Mouse (Mus musculus) T-cell, adult 2 months (primary cell): ENCODE measurements around the gene Wdr13.
"Not testable (repeated sequence)": the region's sequence is repeated elsewhere in the genome, so short reads cannot be mapped to it uniquely, and the experiment has no call there.

Source experiments
- DNase-seq: peaks from one replicate; pipeline ENCODE4 v3.0.0; 2022; ENCODE audit warnings: low spot score

Gene Wdr13

DNA sequence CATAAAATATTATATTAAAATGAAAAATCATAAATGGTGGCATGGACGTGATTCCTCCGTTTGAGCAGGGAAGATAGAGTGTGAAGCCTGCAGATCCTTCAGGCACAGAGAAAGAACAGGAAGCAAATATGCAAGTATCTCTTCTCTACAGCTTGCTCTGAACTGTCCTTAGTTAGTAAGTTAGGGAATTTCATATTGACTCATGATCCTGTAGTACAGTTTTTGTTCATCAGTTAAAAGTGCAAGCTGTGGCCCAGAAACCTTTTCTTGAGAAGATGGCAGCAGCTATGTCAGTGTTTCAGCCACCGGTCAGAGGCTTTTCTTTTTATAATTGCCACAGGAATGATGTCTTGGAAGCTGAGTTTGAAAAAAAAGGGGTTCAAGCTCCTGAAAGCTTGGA, 27.7 kb downstream of the Wdr13 start:
- no peak for DNase-seq

DNA sequence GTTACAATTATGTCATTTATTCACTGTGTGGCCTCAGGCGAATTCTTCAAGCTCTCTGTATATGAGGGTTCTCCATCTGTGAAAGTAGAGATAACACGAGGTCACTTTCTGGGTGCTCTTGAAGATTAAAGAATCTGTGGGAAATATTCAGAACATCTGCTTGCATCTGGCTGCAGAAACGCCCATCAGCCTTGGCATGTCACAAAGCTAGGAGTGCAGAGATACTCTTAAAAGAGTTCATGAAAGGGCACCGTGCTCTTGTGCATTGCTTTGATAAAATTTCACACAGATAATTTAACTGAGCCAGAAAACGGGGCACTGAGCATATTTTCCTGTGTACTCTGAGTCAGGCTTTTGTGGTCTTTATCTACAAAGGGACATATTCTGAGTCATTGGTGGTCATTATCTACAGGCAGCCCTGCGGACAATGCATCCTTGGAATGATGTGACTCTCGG, 30.5 kb downstream of the Wdr13 start:
- DNase-seq, result no peak

DNA sequence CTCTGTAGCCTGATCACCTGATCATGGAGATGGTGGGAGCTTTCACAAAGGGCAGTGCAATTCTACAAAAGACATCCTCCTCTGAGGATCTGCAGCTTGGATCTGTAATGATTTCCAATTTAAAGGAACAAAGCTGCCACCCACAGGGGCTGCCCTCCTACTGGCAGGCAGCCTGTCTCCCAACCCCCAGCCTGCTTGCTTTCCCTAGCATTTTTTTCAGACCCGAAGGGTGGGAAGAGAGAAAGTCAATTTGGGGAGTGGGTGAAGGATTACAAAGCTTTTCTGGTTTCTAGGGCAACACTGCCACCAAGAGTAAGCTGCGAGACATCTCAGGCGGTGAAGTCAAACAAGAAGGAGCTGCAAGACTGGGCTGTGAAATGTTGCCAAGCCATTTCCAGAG, 31.7 kb downstream of the Wdr13 start:
- DNase-seq, result no peak

DNA sequence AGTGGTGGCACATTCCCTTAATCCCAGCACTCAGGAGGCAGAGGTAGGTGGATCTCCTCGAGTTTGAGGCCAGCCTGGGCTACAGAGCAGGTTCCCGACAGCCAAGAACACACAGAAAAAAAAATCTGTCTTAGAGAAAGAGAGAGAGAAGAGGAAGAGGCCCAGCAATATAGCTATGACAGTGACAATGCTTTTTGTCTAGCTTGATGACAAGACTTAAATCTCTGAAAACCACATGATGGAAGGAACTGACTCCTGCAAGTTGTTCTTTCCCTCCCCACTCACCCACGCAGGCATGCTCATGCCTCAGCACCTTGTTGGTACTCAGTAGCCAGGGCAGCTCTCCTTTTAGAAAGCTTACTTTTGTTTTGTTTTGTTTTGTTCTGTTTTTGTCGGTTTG, 33.3 kb downstream of the Wdr13 start:
- no peak for DNase-seq

DNA sequence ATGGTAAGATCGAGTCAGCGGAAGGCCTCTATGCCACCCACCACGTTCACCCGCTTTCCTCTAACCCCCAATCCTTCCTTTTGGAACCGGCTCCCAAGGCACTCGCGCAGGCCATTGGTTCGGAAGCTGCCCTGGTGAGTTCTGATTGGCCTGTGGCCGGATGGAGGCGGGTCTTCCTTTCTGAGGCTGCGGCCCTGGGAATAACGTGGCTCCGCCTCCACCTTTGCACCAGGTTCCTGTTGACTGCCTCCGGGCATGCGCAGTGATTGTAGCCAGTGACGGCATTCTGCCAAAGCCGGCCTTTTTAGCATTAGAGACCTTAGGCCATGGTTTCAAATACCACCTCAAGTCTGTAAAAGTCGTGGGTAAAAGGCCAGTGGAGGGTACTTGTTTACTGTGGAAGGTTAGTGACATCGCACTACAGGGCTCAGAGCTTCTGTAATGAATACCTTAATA, 35.9 kb downstream of the Wdr13 start:
- DNase-seq, result peak; percentile 96

DNA sequence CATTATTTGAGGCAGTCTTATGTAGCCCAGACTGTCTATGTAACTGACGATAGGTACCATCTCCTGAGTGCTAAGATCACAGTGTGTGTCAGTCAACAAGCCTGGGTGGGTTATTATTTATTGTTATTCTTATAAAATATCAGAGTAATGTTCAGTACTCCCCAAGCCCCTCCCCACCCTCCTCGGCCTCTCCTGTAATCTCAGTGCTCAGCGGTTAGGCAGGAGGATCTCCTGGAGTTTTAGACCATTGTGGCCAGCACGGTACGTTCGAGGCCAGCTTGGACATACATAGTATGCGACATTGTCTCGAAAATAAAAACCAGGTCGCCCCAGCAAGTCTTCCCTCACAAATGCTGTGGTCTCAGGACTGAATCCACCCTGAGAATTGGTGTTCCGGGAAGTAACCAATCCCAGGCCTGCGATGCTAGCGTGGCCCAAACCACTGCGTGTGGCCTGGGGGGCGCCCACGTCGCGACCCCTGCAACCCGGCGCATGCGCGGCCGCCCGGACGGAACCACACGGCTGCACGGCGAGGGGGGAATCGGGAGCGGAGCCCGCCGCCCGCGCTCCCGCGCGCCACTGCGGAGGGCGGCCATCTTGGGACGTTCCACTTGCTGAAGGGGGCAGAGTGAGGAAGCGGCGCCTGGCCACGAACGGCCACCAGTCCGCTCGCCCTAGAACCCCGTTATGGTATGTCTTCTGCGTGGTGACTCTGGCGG, 36.5 kb downstream of the Wdr13 start:
- DNase-seq, result peak; percentile 88

DNA sequence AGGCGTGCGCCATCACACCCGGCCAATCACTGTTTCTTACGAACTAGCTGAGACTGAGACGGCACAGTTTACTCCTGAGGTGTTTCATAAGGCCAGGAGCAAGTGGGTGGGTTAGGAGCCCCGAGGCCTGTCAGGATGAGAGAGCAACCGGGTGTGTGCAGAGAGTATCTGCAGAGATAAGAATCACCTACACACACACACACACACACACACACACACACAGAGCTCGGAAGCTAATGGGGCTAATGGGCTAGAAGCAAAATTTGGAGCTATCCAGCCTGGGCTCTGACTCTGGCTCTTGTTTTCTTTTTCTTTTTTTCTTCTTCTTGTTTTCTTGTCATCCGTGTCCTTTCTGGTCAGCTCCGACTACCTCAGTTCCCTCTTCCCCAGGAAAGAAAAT, 37.1 kb downstream of the Wdr13 start:
- DNase-seq, result no peak

DNA sequence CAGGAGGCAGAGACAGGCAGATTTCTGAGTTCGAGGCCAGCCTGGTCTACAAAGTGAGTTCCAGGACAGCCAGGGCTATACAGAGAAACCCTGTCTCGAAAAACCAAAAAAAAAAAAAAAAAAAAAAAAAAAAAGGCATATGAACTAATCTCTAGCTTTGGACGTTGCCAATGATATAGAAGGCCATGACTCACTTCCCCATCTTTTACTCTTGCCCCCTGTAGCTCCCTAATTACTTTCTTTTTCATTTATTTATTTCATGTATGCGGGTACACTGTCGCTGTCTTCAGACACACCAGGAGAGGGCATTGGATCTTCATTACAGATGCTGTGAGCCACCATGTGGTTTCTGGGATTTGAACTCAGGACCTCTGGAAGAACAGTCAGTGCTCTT, 41.7 kb downstream of the Wdr13 start:
- not testable (repeated sequence) for DNase-seq

DNA sequence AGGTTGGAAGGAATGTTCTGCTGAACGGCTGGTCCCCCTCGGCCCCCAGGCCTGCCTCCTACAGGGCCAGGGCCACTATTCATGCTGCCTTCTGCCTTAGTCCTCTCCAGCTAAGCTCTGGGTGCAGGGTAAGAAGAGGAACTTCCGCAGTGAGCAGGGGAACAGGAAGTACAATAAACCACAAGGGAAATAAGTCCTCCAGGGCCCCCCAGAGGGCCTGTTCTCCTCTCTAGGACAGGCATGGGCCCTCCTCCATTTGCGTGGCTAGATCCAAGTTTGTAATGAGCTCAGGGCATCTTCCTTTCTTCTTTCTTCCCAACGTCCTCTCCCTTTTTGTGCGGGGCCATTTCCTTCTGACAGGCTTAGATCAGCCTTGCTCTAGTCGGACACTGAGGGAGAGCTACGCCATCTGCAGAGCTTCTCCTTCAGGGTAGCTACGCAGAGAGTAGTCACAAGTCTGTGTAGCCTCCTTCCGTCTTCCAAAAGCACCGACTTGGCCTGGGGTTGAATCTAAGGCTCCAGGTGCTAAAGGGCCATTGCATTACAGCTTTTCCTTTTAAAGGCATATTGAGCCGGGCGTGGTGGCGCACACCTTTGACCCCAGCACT, 42.2 kb downstream of the Wdr13 start, which contains the start of gene Was:
Gene Was, minus strand, starts transcription at position 153 of the 608 bp plus-strand sequence.
- peak; percentile 68 for DNase-seq

DNA sequence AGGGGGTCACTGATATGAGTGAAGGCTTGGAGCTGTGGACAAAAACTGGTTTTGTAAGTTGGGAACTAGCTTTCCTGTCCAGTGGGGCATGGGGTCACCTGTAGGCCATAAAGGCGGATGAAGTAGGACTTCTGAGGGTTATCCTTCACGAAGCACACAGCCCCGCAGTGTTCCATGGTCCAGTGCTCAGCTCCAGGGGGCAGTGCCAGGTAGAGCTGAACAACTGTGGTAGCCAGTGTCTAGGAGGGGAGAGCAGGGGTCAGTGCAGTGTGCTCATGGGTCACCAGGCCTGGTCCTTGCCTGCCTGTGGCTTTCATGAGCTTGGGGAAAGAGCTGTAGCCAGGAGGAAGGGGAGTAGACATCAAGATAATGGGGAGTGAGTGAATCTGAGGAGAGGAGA, 42.9 kb downstream of the Wdr13 start:
- no peak for DNase-seq

DNA sequence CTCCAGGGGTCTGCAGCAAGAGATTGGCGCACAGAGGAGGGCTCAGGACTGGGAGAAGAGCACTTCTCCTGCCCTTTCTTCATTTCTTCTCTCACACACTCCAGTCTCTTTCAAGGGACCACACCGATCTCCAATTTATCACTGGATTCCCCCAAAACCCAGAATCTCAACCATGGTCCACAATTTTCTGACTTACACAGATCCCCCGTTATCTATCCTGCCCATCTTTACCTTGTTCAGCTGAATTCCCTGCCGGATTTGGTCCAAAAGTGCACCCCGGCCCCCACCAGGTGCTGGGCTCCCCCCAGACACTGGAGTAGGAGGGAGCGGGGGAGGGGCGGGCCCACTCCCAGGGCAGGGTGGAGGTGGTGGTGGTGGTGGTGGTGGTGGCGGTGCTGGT, 47.1 kb downstream of the Wdr13 start:
- no peak for DNase-seq

DNA sequence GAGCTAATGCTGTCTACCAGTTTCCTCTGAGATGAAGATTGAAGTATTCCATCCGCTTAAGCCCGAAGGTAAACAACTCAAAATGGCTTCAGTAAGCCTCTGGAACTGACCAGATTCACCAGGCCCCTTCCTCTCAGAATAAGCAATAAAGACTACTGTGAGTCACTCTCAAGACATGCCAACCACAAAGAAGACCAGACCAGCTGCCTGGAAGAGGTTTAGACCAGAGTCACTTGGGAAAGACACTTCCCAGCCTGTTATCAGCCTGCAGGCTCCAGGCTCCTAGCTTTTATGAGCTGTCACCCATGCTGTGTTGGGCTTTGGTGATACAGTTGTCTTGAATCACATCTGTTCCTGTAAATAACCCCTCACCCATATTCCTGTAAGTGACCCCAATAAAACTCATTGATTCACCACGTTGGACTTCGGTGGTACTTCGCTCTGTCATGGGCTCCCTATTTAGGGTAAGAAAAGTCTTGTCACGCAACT, 47.9 kb downstream of the Wdr13 start:
- no peak for DNase-seq

DNA sequence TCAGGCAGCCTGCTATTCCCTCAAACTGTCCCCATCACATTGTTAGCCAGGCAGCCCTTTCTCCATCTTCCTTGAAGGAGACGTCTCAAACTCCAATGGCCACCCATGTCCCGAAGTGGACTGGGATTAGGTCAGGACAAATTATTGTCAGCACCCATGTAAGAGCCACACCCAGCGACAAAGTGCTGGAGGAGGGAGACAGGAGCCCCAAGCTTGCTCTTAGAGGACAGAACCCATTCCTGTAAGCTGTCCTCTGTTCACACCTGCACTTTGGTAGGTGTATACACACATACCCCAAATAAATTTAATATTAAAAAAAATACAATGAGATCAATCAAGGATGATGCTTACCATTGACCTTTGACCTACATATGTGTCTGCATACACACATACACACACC, 57.6 kb downstream of the Wdr13 start:
- no peak for DNase-seq

DNA sequence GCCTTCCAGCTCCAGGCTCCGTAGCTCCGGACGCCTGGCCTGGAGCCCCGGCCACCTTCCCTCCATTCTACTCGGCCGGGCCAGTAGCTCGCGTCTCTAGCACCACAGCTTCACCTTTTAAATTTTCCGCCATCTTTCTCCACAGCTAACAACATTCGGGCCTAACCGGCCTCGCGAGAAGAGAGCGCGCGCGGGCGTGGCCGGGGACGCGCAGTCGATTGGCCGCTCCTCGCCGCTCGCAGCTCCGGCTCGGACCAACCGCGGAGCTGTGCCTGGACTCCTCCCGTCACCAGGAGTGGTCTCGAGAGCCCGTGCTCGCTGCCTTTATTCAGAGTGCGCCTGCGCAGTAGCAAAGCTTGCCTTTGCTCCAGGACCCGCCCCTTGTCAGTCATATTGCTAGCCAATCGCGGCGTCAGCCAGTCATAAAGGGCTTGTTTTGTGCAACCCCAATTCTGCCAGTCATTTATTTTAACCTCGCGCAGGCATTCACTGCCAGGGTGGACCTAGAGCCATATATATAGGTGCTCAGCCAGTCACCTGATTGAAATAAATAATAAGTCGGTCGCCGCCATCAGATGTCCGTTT, 58.2 kb downstream of the Wdr13 start, which contains the start of gene Suv39h1:
Gene Suv39h1, minus strand, starts transcription at position 331 of the 585 bp plus-strand sequence.
- DNase-seq, result peak; percentile 97

DNA sequence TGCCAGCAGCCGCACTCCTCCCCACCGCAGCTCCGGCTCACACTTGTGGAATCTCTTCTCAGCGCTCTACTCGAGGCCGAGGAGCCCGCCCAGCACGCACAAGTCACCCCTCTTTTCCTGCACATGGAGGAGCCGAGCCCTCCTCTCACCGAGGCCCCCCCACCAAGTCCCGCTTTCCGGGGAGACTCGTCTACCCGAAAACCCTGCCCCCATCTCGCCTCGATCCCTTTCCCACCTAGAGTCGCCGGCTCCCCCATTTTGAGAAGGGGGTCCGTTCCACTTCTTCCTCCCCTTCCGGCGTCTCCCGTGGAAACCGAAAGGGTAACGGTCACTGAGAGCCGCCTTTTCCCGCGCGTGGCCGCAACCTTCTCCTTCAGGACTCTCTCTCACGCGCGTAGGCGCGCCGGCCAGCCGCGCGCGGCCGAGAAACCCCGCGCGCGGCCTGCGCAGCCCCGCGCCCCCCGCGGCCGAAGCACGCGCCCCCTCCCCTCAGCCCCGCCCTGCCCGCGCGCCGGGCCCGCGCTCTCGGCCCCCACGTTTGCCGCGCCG, 58.7 kb downstream of the Wdr13 start:
- peak; percentile 17 for DNase-seq
